Comparison of ENCODE assay signal across 8 mouse cellular contexts in the genomic region with DNA sequence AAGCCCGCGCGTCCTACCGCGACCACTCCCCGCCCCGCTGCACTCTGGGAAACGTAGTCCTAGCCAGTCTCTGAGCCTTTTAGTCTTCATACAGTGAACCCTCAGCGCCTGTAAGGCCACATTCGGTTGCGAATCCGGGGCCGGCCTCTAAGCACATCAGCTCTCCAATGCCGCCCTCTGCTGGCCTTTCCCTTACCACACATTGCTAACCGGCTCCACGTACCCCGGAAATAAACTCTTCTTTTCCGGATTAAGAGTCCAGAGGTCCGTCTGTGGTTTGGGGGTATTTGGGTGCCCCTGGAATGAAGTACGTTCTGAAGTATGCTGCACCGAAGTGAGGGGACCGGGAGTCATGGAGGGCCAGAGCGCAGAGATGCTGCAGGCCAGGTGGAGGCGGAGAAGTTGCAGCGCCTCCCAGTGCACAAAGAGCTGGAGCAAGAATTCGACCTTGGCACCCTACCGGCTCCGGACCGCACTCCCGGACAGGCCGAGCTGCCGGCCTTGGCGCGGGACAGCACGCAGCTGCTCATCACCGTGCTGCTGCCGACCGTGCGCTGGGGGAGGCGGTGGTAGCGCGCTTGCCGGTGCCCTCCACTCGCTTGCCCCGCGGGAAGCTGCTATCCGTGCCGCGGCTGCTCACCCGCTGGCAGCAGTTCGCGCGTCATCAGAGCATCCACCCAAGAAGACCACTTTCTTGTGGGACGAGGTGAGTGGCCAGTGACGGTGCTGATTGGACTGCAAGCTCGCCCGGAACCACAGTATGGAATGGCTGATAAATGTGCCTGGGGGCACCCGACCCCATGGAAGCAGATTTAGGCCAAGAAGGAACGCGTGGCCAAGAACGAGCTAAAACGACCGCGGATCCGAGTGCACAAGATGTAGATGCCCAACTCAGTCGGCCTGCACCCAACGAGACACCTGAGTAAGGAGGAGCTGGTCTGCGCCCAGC.
DNase-seq lines count a peak whose midpoint lies in the region; ATAC-seq and TF ChIP-seq lines count a peak whose summit lies in the region.

No protein-coding gene starts in this region.

- TF ChIP-seq POLR2A in MEL (IDR thresholded peaks at IDR 0.05; ENCODE audit: control insufficient read depth in 1 of 2, insufficient read depth in 1 of 2, low read depth in 1 of 2, low read length in 2 of 2, poor library complexity in 1 of 2), result peak; percentile 28 to 51; a peak in 1 of 4 replicates
- peak; percentile 42; the same call in 1 of the 2 replicates for TF ChIP-seq POLR2A in cerebellum, adult 2 months (IDR thresholded peaks at IDR 0.05; ENCODE audit: borderline replicate concordance, insufficient read depth, low read length)

- H3K9ac ChIP-seq in MEL (ENCODE audit: control insufficient read depth, low read depth, low read length, poor library complexity, severe bottlenecking), result peak overlapping the region; percentile 78
- peak overlapping the region; percentile 84 for H3K9ac ChIP-seq in forebrain, postnatal 0 days
- peak overlapping the region; percentile 69 for H3K9ac ChIP-seq in lung, embryonic 15.5 days

- H3K9me3 ChIP-seq in MEL (replicated peaks; ENCODE audit: insufficient read depth, low read length), result no peaks in the 10 kb centered on the region
- no peaks in the 10 kb centered on the region for H3K9me3 ChIP-seq in forebrain, postnatal 0 days (ENCODE audit: low read length)
- H3K9me3 ChIP-seq in lung, embryonic 15.5 days, result no peaks in the 10 kb centered on the region

- H3K27ac ChIP-seq in MEL (ENCODE audit: control insufficient read depth, low read depth, low read length), result peak overlapping the region; percentile 13; the same call in 1 of the 2 replicates
- H3K27ac ChIP-seq in cerebellum, adult 2 months (ENCODE audit: insufficient read depth, low read length), result peak overlapping the region; percentile 70
- peak overlapping the region; percentile 86 for H3K27ac ChIP-seq in forebrain, postnatal 0 days (ENCODE audit: low read depth, low read length)
- peak overlapping the region; percentile 64 for H3K27ac ChIP-seq in lung, embryonic 15.5 days

- TF ChIP-seq EP300 in MEL (IDR thresholded peaks at IDR 0.05; ENCODE audit: low read depth in 1 of 2, low read length in 2 of 2), result no peak

- H3K4me3 ChIP-seq in MEL (ENCODE audit: control insufficient read depth in 1 of 2, insufficient read depth in 1 of 2, low read depth in 2 of 2, low read length in 2 of 2), result peak overlapping the region; percentile 86
- peak overlapping the region; percentile 89 for H3K4me3 ChIP-seq in cerebellum, adult 2 months (replicated peaks; ENCODE audit: insufficient read depth, low read depth, low read length)
- H3K4me3 ChIP-seq in forebrain, postnatal 0 days (ENCODE audit: low read depth, low read length), result peak overlapping the region; percentile 85
- peak overlapping the region; percentile 64 for H3K4me3 ChIP-seq in lung, embryonic 15.5 days

- H3K79me2 ChIP-seq in MEL (ENCODE audit: control insufficient read depth, insufficient read depth, low read length, poor library complexity), result peaks cover 11% of the 10 kb centered on the region

- TF ChIP-seq RAD21 in MEL (IDR thresholded peaks at IDR 0.05; ENCODE audit: low read depth, low read length), result peak; percentile 96

- H3K4me1 ChIP-seq in MEL (ENCODE audit: control insufficient read depth in 1 of 2, insufficient read depth in 2 of 2, low read length in 2 of 2), result peaks cover 2 to 7% of the 10 kb centered on the region in 2 experiments
- peaks cover 5% of the 10 kb centered on the region; the same call in 1 of the 2 replicates for H3K4me1 ChIP-seq in cerebellum, adult 2 months (ENCODE audit: control insufficient read depth, insufficient read depth, low read length)
- peaks cover 7% of the 10 kb centered on the region; the same call in 1 of the 2 replicates for H3K4me1 ChIP-seq in forebrain, postnatal 0 days (ENCODE audit: insufficient read depth)
- H3K4me1 ChIP-seq in lung, embryonic 15.5 days, result peaks cover 19% of the 10 kb centered on the region

- H3K27me3 ChIP-seq in MEL (ENCODE audit: control insufficient read depth in 1 of 2, insufficient read depth in 2 of 2, low read length in 2 of 2), result no peaks in the 10 kb centered on the region
- H3K27me3 ChIP-seq in cerebellum, adult 2 months (ENCODE audit: control insufficient read depth, insufficient read depth, low read length), result no peaks in the 10 kb centered on the region
- no peaks in the 10 kb centered on the region for H3K27me3 ChIP-seq in forebrain, postnatal 0 days (ENCODE audit: insufficient read depth, low read length)
- no peaks in the 10 kb centered on the region for H3K27me3 ChIP-seq in lung, embryonic 15.5 days

- peak; percentile 96 for DNase-seq in MEL (ENCODE audit: low read depth, low spot score)
- peak; percentile 95 to 96 for DNase-seq in cerebellum, adult 2 months
- peak; percentile 95 for DNase-seq in forebrain, postnatal 0 days
- peak; percentile 96 for DNase-seq in heart, postnatal 4 days
- DNase-seq in layer of hippocampus, adult 8-10 months (ENCODE audit: low spot score in 2 of 2), result peak; percentile 95 to 99
- peak; percentile 90 for DNase-seq in ovary, adult 18-20 months (ENCODE audit: low spot score)
- peak; percentile 93 for DNase-seq in thymus, postnatal 0 days (ENCODE audit: low spot score)

- H3K36me3 ChIP-seq in MEL (ENCODE audit: control insufficient read depth in 1 of 2, insufficient read depth in 2 of 2, low read length in 2 of 2), result peaks cover 0 to 17% of the 10 kb centered on the region in 2 experiments; a peak in 2 of 4 replicates
- no peaks in the 10 kb centered on the region; the same call in 1 of the 2 replicates for H3K36me3 ChIP-seq in forebrain, postnatal 0 days (ENCODE audit: insufficient read depth)
- peaks cover 7% of the 10 kb centered on the region; the same call in 1 of the 2 replicates for H3K36me3 ChIP-seq in lung, embryonic 15.5 days

- peak; percentile 49 to 92 (median 92) for TF ChIP-seq CTCF in MEL (IDR thresholded peaks at IDR 0.05 in 2 of 3, conservative IDR thresholded peaks at IDR 0.05 in 1 of 3; ENCODE audit: control insufficient read depth in 1 of 3, insufficient read depth in 1 of 3, low read depth in 2 of 3, low read length in 3 of 3, poor library complexity in 1 of 3, severe bottlenecking in 1 of 3)
- TF ChIP-seq CTCF in cerebellum, adult 2 months (IDR thresholded peaks at IDR 0.05; ENCODE audit: borderline replicate concordance, insufficient read depth, low read depth, low read length), result peak; percentile 84
- TF ChIP-seq CTCF in forebrain, postnatal 0 days (IDR thresholded peaks at IDR 0.05; ENCODE audit: low read depth), result peak; percentile 88

- peak overlapping the region; percentile 79 for H3K4me2 ChIP-seq in forebrain, postnatal 0 days (ENCODE audit: low read depth)
- peak overlapping the region; percentile 71 for H3K4me2 ChIP-seq in lung, embryonic 15.5 days

- peak; percentile 99 for ATAC-seq in forebrain, postnatal 0 days
- peak; percentile 99 for ATAC-seq in lung, embryonic 15.5 days (ENCODE audit: borderline replicate concordance, extremely low read depth, low FRiP score, low TSS enrichment)

- under 1% methylated on average over 68 of the region's 68 CpGs for WGBS in cerebellum, adult 2 months
- WGBS in forebrain, postnatal 0 days, result under 1% methylated on average over 68 of the region's 68 CpGs
- under 1% methylated on average over 68 of the region's 68 CpGs for WGBS in lung, embryonic 15.5 days

TF ChIP-seq in MEL, 35 proteins besides CTCF, POLR2A, EP300 and RAD21:
- peak; percentile 44 for TF ChIP-seq NELFE (IDR thresholded peaks at IDR 0.05; ENCODE audit: low read depth, low read length)
- TF ChIP-seq SIN3A (IDR thresholded peaks at IDR 0.05; ENCODE audit: low read length), result peak; percentile 76
- TF ChIP-seq ELF1 (IDR thresholded peaks at IDR 0.05; ENCODE audit: low read depth, low read length), result peak; percentile 55; the same call in 1 of the 2 replicates
- no peak for TF ChIP-seq MAX (IDR thresholded peaks at IDR 0.05; ENCODE audit: low read length)
- TF ChIP-seq NRF1 (IDR thresholded peaks at IDR 0.05; ENCODE audit: insufficient read depth, low read depth, low read length, poor library complexity, severe bottlenecking), result peak; percentile 41; the same call in 1 of the 2 replicates
- peak; percentile 69; the same call in 1 of the 2 replicates for TF ChIP-seq MXI1 (IDR thresholded peaks at IDR 0.05; ENCODE audit: low read depth, low read length)
- TF ChIP-seq CHD2 (IDR thresholded peaks at IDR 0.05; ENCODE audit: low read length), result peak; percentile 26; the same call in 1 of the 2 replicates
- TF ChIP-seq TCF12 (IDR thresholded peaks at IDR 0.05; ENCODE audit: low read depth, low read length), result peak; percentile 56
- no peak for TF ChIP-seq JUND (IDR thresholded peaks at IDR 0.05; ENCODE audit: low read depth, low read length)
- no peak for TF ChIP-seq E2F4 (IDR thresholded peaks at IDR 0.05; ENCODE audit: borderline replicate concordance, low read depth, low read length)
- no peak for TF ChIP-seq POLR2AphosphoS5 (IDR thresholded peaks at IDR 0.05; ENCODE audit: borderline replicate concordance, low read depth, low read length)
- TF ChIP-seq SMC3 (IDR thresholded peaks at IDR 0.05; ENCODE audit: low read depth, low read length), result peak; percentile 85
- peak; percentile 94 for TF ChIP-seq HCFC1 (IDR thresholded peaks at IDR 0.05; ENCODE audit: low read depth, low read length)
- peak; percentile 79 for TF ChIP-seq ZC3H11A (IDR thresholded peaks at IDR 0.05; ENCODE audit: low read depth, low read length)
- TF ChIP-seq KAT2A (conservative IDR thresholded peaks at IDR 0.05; ENCODE audit: low read depth, low read length), result peak; percentile 64; the same call in 1 of the 2 replicates

Comparison
In these comparisons a context has a peak if more than half of its experiments do, and no peak if none do; other contexts are left out.
1. Peak in every context shown above with its lines: DNase-seq, ATAC-seq, H3K4me3 ChIP-seq and H3K27ac ChIP-seq.
2. H3K27ac ChIP-seq: peak in every context shown above with its lines; median percentile 86 in forebrain, postnatal 0 days; 70 in cerebellum, adult 2 months; 64 in lung, embryonic 15.5 days; 13 in MEL.